Mouse (Mus musculus) CH12.LX (cell line): ENCODE data around the gene Myh8. TPM values are rescaled to one million over a fixed set of nuclear protein-coding genes. Genes with fewer than 3 reads are reported as not detected.

ENCODE experiments used
- DNase-seq: peaks from one replicate; pipeline ENCODE4 v3.0.0-alpha.2; 2013; ENCODE audit errors: extremely low read depth
- H3K27ac ChIP-seq: 2 replicates; pipeline ENCODE4 v1.5.1; 2012; ENCODE audit warnings: low read depth, mild to moderate bottlenecking, control low read depth, moderate library complexity; ENCODE audit not compliant: insufficient read depth
- H3K27me3 ChIP-seq: replicated peaks from 2 replicates; pipeline ENCODE3; 2012; ENCODE audit warnings: inconsistent platforms
- H3K36me3 ChIP-seq, 2 experiments: replicated peaks in 1 of 2; 2 replicates each; pipeline versions ENCODE3 to v1.6.1; 2012; ENCODE audit warnings: inconsistent platforms in 1 of 2, low read length in 1 of 2, mild to moderate bottlenecking in 1 of 2, mixed read lengths in 1 of 2, moderate library complexity in 1 of 2; ENCODE audit not compliant: control insufficient read depth in 1 of 2, insufficient read depth in 1 of 2
- H3K4me1 ChIP-seq, 2 experiments: 2 replicates each; pipeline ENCODE4 v1.6.1; 2012; ENCODE audit warnings: inconsistent platforms in 1 of 2, moderate library complexity in 1 of 2; ENCODE audit not compliant: insufficient read depth in 2 of 2, control insufficient read depth in 1 of 2
- H3K4me2 ChIP-seq: 2 replicates; pipeline ENCODE4 v1.6.1; 2012; ENCODE audit warnings: low read depth, mild to moderate bottlenecking, control low read depth; ENCODE audit not compliant: poor library complexity, insufficient read depth, severe bottlenecking
- H3K4me3 ChIP-seq, 3 experiments: fragments of 150-350 bp in 1 of 3; sonication (generic) in 1 of 3; replicated peaks in 1 of 3; 2 replicates each; pipeline versions ENCODE3 to v1.5.1; 2011 to 2012; ENCODE audit warnings: low read depth in 2 of 3, low read length in 2 of 3, mild to moderate bottlenecking in 2 of 3, moderate library complexity in 2 of 3, control low read depth in 1 of 3, improper control_type of control experiment in 1 of 3, inconsistent platforms in 1 of 3, mixed read lengths in 1 of 3; ENCODE audit not compliant: poor library complexity in 1 of 3
- H3K79me2 ChIP-seq: replicated peaks from 2 replicates; pipeline ENCODE4 v1.6.1; 2012; ENCODE audit warnings: mild to moderate bottlenecking, moderate library complexity; ENCODE audit not compliant: control insufficient read depth, poor library complexity, insufficient read depth, severe bottlenecking; ENCODE audit errors: extremely low read depth
- H3K9ac ChIP-seq: 2 replicates; pipeline ENCODE4 v1.6.1; 2012; ENCODE audit warnings: low read depth, mild to moderate bottlenecking, control low read depth, moderate library complexity; ENCODE audit not compliant: insufficient read depth
- H3K9me3 ChIP-seq: replicated peaks from 2 replicates; pipeline ENCODE3; 2012; ENCODE audit warnings: low read length, inconsistent platforms, mixed read lengths
- CHD1 ChIP-seq: IDR thresholded peaks from 2 replicates; pipeline ENCODE4 v1.6.1; 2012; ENCODE audit warnings: low read depth, low read length, improper control_type of control experiment, inconsistent platforms
- CHD2 ChIP-seq: IDR thresholded peaks from 2 replicates; pipeline ENCODE4 v1.6.1; 2011; ENCODE audit warnings: low read length, improper control_type of control experiment
- CTCF ChIP-seq, 2 experiments: IDR thresholded peaks in 1 of 2; conservative IDR thresholded peaks in 1 of 2; 2 replicates each; pipeline ENCODE4 v1.5.1; 2011 to 2012; ENCODE audit warnings: low read depth in 2 of 2, low read length in 2 of 2, improper control_type of control experiment in 1 of 2, inconsistent platforms in 1 of 2, mild to moderate bottlenecking in 1 of 2, moderate library complexity in 1 of 2
- ELF1 ChIP-seq: IDR thresholded peaks from 2 replicates; pipeline ENCODE4 v1.6.1; 2014; ENCODE audit warnings: low read depth, mild to moderate bottlenecking, inconsistent platforms, low read length, improper control_type of control experiment
- GABPA ChIP-seq: IDR thresholded peaks from 2 replicates; pipeline ENCODE4 v1.6.1; 2012; ENCODE audit warnings: low read depth, low read length, improper control_type of control experiment, inconsistent platforms; ENCODE audit not compliant: insufficient replicate concordance
- JUND ChIP-seq: conservative IDR thresholded peaks from 2 replicates; pipeline ENCODE4 v1.6.1; 2011; ENCODE audit warnings: low read depth, low read length, improper control_type of control experiment
- MAFK ChIP-seq: IDR thresholded peaks from 2 replicates; pipeline ENCODE4 v1.6.1; 2011; ENCODE audit warnings: low read length, improper control_type of control experiment; ENCODE audit not compliant: insufficient replicate concordance
- MAX ChIP-seq: IDR thresholded peaks from 2 replicates; pipeline ENCODE4 v1.6.1; 2011; ENCODE audit warnings: low read length, improper control_type of control experiment
- MAZ ChIP-seq: IDR thresholded peaks from 2 replicates; pipeline ENCODE4 v1.6.1; 2012; ENCODE audit warnings: low read depth, mild to moderate bottlenecking, inconsistent platforms, low read length, improper control_type of control experiment, moderate library complexity
- MXI1 ChIP-seq: IDR thresholded peaks from 2 replicates; pipeline ENCODE4 v1.6.1; 2011; ENCODE audit warnings: mild to moderate bottlenecking, low read depth, low read length, improper control_type of control experiment
- MYC ChIP-seq: IDR thresholded peaks from 2 replicates; pipeline ENCODE4 v1.6.1; 2011; ENCODE audit warnings: low read depth, mild to moderate bottlenecking, improper control_type of control experiment, low read length
- PAX5 ChIP-seq: IDR thresholded peaks from 2 replicates; pipeline ENCODE4 v1.6.1; 2012; ENCODE audit warnings: low read length, inconsistent platforms, mixed read lengths
- POLR2AphosphoS2 ChIP-seq: IDR thresholded peaks from 2 replicates; pipeline ENCODE4 v1.6.1; 2011; ENCODE audit warnings: low read depth, low read length, improper control_type of control experiment
- RAD21 ChIP-seq: IDR thresholded peaks from 2 replicates; pipeline ENCODE4 v1.6.1; 2011; ENCODE audit warnings: low read depth, mild to moderate bottlenecking, low read length, improper control_type of control experiment, moderate library complexity
- RCOR1 ChIP-seq: conservative IDR thresholded peaks from 2 replicates; pipeline ENCODE4 v1.6.1; 2012; ENCODE audit warnings: low read depth, mild to moderate bottlenecking, inconsistent platforms, low read length, improper control_type of control experiment
- TCF12 ChIP-seq: IDR thresholded peaks from 2 replicates; pipeline ENCODE4 v1.6.1; 2014; ENCODE audit warnings: low read depth, mild to moderate bottlenecking, inconsistent platforms, low read length, improper control_type of control experiment
- ZKSCAN1 ChIP-seq: IDR thresholded peaks from 2 replicates; pipeline ENCODE4 v1.6.1; 2012; ENCODE audit warnings: low read depth, inconsistent platforms, low read length, improper control_type of control experiment, borderline replicate concordance
- dilution Hi-C: fragments of 300-500 bp; cut with MboI; formaldehyde crosslinking; loops from 2 replicates; pipeline ENCODE4 v1.14.3; 2020; ENCODE audit warnings: low sequenced_read_pairs; ENCODE audit not compliant: extremely low pct_unique_long_range_greater_than_20kb, extremely low pct_ligation_motif_present
- in situ Hi-C: fragments of 300-500 bp; cut with MboI; formaldehyde crosslinking; loops from 3 replicates; pipeline ENCODE4 v1.14.3; 2019; ENCODE audit warnings: low sequenced_read_pairs, low pct_ligation_motif_present, low pct_unique_long_range_greater_than_20kb, mixed read lengths
- polyA plus RNA-seq: library from polyadenylated mRNA; unstranded; fragments of >175 nt; gene quantifications from 2 replicates; pipeline ENCODE4 v1.2.1, GENCODE M21; 2012; ENCODE audit warnings: low read depth; ENCODE audit not compliant: insufficient read length
- total RNA-seq, 2 experiments: library from RNA; depleted of rRNA; stranded (reverse); fragments of 300-350 nt in 1 of 2; fragments of >200 nt in 1 of 2; gene quantifications; 2 replicates each; pipeline ENCODE4 v1.2.3; 2012 to 2014

Gene Myh8
- total and polyA plus RNA-seq, 3 experiments = 0.04 TPM; not detected in 2

DNA sequence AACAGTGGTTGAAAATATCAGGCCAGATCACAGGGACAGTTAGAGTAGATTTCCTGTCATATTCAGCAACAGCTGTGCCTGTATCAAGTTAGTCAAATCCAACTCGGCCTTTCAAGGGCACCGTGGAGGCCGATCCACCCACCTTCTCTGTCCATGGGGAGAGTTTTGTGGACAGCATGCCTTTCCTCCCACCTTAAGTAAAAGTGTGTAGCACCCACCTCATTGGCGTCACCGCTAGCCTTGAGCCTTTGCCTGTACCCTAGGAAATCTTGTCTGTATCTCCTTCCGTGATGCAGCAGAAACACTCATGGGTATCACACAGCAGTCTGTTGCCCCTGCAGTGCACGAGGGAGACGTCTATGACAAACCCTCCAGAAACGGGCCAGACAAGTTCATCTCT lies 40.1 kb upstream of the Myh8 start:
- Histone ChIP-seq H3K9me3 (peaks cover 5% of the 10 kb centered on the region), H3K4me3 (no peak overlapping the region), H3K4me2 (no peak overlapping the region), H3K79me2 (no peaks in the 10 kb centered on the region), H3K36me3 (no peaks in the 10 kb centered on the region), H3K27ac (no peak overlapping the region), H3K27me3 (no peaks in the 10 kb centered on the region), H3K4me1 (peaks cover 4 to 7% of the 10 kb centered on the region in 2 experiments; a peak in 3 of 4 replicates), H3K9ac (no peak overlapping the region)
- DNase-seq = no peak
- no peak for TF ChIP-seq MAZ
- TF ChIP-seq GABPA = no peak
- TF ChIP-seq CHD2 = no peak
- no peak for TF ChIP-seq RCOR1
- no peak for TF ChIP-seq POLR2AphosphoS2
- TF ChIP-seq ELF1 = no peak
- no peak for TF ChIP-seq RAD21
- TF ChIP-seq MYC = no peak
- TF ChIP-seq CHD1 = no peak
- TF ChIP-seq MXI1 = no peak
- TF ChIP-seq CTCF (conservative IDR thresholded peaks at IDR 0.05 in 1 of 2, IDR thresholded peaks at IDR 0.05 in 1 of 2; ENCODE audit: low read depth in 2 of 2, low read length in 2 of 2) = no peak
- no peak for TF ChIP-seq MAX
- no peak for TF ChIP-seq MAFK
- no peak for TF ChIP-seq ZKSCAN1
- in situ Hi-C loops (no loop called here), dilution Hi-C loops (no loop called here)

DNA sequence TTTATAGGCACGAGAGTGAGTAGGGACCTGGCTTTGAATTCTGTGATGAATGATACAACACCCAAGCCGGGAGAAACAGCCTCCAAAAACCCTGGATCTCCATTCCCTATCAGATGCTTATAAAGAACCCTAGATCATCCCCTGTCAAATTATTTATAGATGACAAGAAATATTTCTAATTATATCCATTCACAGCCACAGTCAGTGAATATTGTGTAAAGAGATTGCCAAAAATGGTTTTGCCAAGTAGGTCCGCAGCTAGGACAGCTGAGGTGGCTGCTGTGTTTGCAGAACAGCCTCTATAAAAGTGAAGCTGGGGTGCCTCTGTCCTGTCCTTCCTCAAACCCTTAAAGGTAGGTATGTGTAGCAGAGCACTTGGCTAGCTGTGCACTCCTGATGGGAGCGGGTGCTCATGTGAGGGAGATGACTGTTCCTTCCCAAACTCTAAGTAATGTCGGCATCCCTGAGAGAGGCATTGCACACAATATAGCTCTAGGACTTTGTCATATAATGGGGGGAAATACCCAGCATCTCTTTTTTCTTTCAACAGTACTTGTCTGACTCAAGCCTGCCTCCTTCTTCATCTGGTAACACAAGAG lies 39.3 kb upstream of the Myh8 start, which contains the start of gene Myh4:
Myh4 (plus strand) TSS at position 549 of the 599 bp plus-strand sequence.
- Histone ChIP-seq H3K27me3 (no peaks in the 10 kb centered on the region), H3K27ac (no peak within 1 kb of the TSS), H3K4me2 (no peak within 1 kb of the TSS), H3K36me3 (no peaks in the 10 kb centered on the region), H3K9ac (no peak within 1 kb of the TSS), H3K9me3 (peaks cover 4% of the 10 kb centered on the region), H3K4me3 (no peak within 1 kb of the TSS), H3K79me2 (no peaks in the 10 kb centered on the region), H3K4me1 (peaks cover 0 to under 1% of the 10 kb centered on the region in 2 experiments; a peak in 1 of 4 replicates)
- TF ChIP-seq GABPA (no peak), JUND (no peak), TCF12 (no peak), PAX5 (no peak), CHD2 (no peak), CHD1 (no peak)
- in situ Hi-C loops (no loop called here), dilution Hi-C loops (no loop called here)
- DNase-seq = no peak
